Mouse (Mus musculus): ENCODE measurements around the gene Srp14. TPM values are rescaled to one million over a fixed set of nuclear protein-coding genes. Genes with fewer than 3 reads are reported as not detected.

Gene Srp14
- polyA plus RNA-seq, 1 experiment from 2014 or later = 229 TPM

- no peak overlapping the region for H3K4me3 ChIP-seq (replicated peaks; ENCODE audit: low read length)
- no peak for ATAC-seq (ENCODE audit: insufficient read depth, low FRiP score)
- H3K9ac ChIP-seq (ENCODE audit: low read length) = no peak overlapping the region
- no peak overlapping the region for H3K4me2 ChIP-seq (ENCODE audit: low read depth, low read length)
- H3K36me3 ChIP-seq (ENCODE audit: control insufficient read depth, insufficient read depth, low read length) = no peaks in the 10 kb centered on the region
- no peaks in the 10 kb centered on the region for H3K9me3 ChIP-seq (replicated peaks; ENCODE audit: control insufficient read depth, low read length)
- peaks cover 13% of the 10 kb centered on the region for H3K4me1 ChIP-seq (ENCODE audit: control insufficient read depth, insufficient read depth, low read length)
- no peaks in the 10 kb centered on the region for H3K27me3 ChIP-seq (ENCODE audit: control insufficient read depth, insufficient read depth, low read length)
- H3K27ac ChIP-seq (ENCODE audit: low read length) = no peak overlapping the region
- WGBS = 79% methylated on average over 4 of the region's 4 CpGs
These were observed 12.4 kb upstream of the Srp14 start for GRCm38 (mm10) chr2:118491741-118492395.

GRCm38 (mm10) chr2:118491281-118491731 is 11.8 kb upstream of the Srp14 start:
- no peaks in the 10 kb centered on the region for H3K9me3 ChIP-seq (replicated peaks; ENCODE audit: control insufficient read depth, low read length)
- 0 out of 2 replicates have a peak, but pooled peaks have one; percentile 18 for ATAC-seq (ENCODE audit: insufficient read depth, low FRiP score)
- peak overlapping the region; percentile 76; the same call in 1 of the 2 replicates for H3K27ac ChIP-seq (ENCODE audit: low read length)
- no peaks in the 10 kb centered on the region for H3K36me3 ChIP-seq (ENCODE audit: control insufficient read depth, insufficient read depth, low read length)
- H3K4me1 ChIP-seq (ENCODE audit: control insufficient read depth, insufficient read depth, low read length) = peaks cover 13% of the 10 kb centered on the region
- no peak overlapping the region for H3K9ac ChIP-seq (ENCODE audit: low read length)
- 29% methylated on average over 5 of the region's 5 CpGs for WGBS
- no peak overlapping the region for H3K4me2 ChIP-seq (ENCODE audit: low read depth, low read length)
- no peak overlapping the region for H3K4me3 ChIP-seq (replicated peaks; ENCODE audit: low read length)
- no peaks in the 10 kb centered on the region for H3K27me3 ChIP-seq (ENCODE audit: control insufficient read depth, insufficient read depth, low read length)

DNA sequence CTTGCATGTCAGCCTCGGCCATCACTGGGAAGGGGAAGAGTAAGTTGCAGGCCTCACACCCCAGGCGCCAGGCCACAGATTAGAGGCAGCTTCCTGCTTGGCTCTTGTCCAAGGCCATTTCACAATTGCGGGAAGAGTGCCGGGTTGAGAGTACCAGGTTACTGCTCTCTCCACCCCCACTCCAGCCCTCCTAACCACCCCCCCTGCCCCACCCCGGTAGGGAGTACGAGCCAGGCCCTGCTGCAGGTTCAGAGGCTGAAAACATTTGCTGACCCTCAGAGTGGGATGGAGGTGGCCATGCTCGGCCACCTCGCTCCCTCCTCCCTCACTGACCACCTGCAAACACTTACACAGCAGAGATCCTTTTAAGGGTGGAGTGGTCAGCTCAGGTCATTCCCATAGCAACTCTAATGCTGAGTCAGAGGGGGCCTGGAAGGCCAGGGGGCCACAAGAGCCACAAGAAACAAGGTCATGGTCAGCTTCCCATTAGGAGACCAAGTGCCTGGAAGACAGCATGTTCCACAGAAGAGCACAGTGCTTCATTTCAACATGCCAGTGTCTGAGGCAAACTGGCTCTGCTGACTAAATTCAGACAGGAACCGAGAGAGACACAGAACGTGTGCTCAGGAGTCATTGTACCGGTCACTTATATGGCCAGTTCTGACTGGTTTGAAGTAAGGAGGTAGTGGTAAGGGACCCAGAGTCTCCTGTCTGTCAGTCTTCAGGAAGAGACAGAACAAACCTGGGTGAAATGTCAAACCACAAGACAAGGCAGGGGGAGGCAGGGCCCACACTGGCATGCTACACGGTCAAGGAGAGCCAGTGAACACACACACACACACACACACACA is 11.0 kb upstream of the Srp14 start:
- Histone ChIP-seq H3K27ac (ENCODE audit: low read length) (peak overlapping the region; percentile 76), H3K4me3 (replicated peaks; ENCODE audit: low read length) (no peak overlapping the region), H3K36me3 (ENCODE audit: control insufficient read depth, insufficient read depth, low read length) (no peaks in the 10 kb centered on the region), H3K4me1 (ENCODE audit: control insufficient read depth, insufficient read depth, low read length) (peaks cover 13% of the 10 kb centered on the region), H3K9me3 (replicated peaks; ENCODE audit: control insufficient read depth, low read length) (no peaks in the 10 kb centered on the region), H3K9ac (ENCODE audit: low read length) (peak overlapping the region; percentile 44), H3K27me3 (ENCODE audit: control insufficient read depth, insufficient read depth, low read length) (no peaks in the 10 kb centered on the region), H3K4me2 (ENCODE audit: low read depth, low read length) (no peak overlapping the region)
- WGBS = 23% methylated on average over 12 of the region's 12 CpGs
- ATAC-seq (ENCODE audit: insufficient read depth, low FRiP score) = peak; percentile 71

DNA sequence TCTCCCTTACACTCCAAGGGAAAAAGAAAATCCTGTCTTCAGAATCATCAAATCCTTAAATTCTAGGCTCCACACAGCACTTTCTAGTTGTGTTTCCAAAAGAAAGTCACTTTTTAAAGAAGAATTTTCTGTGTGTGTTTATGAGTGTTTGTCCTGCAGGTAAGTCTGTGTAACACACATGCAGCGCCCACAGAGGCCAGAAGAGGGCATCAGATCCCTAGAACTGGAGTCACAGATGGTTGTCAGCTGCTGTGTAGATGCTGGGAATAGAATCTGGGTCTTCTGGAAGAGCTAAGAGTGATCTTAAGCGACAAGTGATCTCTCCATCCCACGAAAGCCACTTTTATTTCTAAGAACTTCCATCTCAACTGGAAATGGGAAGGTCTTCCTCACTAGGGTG is 8.3 kb upstream of the Srp14 start:
- whole genome bisulfite sequencing = 65% methylated on average over 3 of the region's 3 CpGs
- Histone ChIP-seq H3K27ac (ENCODE audit: low read length) (no peak overlapping the region), H3K9ac (ENCODE audit: low read length) (no peak overlapping the region), H3K4me2 (ENCODE audit: low read depth, low read length) (no peak overlapping the region), H3K4me3 (replicated peaks; ENCODE audit: low read length) (no peak overlapping the region), H3K4me1 (ENCODE audit: control insufficient read depth, insufficient read depth, low read length) (peaks cover 13% of the 10 kb centered on the region), H3K36me3 (ENCODE audit: control insufficient read depth, insufficient read depth, low read length) (no peaks in the 10 kb centered on the region), H3K27me3 (ENCODE audit: control insufficient read depth, insufficient read depth, low read length) (no peaks in the 10 kb centered on the region), H3K9me3 (replicated peaks; ENCODE audit: control insufficient read depth, low read length) (no peaks in the 10 kb centered on the region)
- no peak for ATAC-seq (ENCODE audit: insufficient read depth, low FRiP score)

- Histone ChIP-seq H3K27me3 (ENCODE audit: control insufficient read depth, insufficient read depth, low read length) (no peaks in the 10 kb centered on the region), H3K4me2 (ENCODE audit: low read depth, low read length) (no peak overlapping the region), H3K4me3 (replicated peaks; ENCODE audit: low read length) (no peak overlapping the region), H3K36me3 (ENCODE audit: control insufficient read depth, insufficient read depth, low read length) (no peaks in the 10 kb centered on the region), H3K9ac (ENCODE audit: low read length) (no peak overlapping the region), H3K4me1 (ENCODE audit: control insufficient read depth, insufficient read depth, low read length) (peaks cover 13% of the 10 kb centered on the region), H3K9me3 (replicated peaks; ENCODE audit: control insufficient read depth, low read length) (no peaks in the 10 kb centered on the region), H3K27ac (ENCODE audit: low read length) (no peak overlapping the region)
- ATAC-seq (ENCODE audit: insufficient read depth, low FRiP score) = peak; percentile 19; the same call in 1 of the 2 replicates
- WGBS = 18% methylated on average over 12 of the region's 12 CpGs
These were observed 7.4 kb upstream of the Srp14 start for GRCm38 (mm10) chr2:118486933-118487332.

DNA sequence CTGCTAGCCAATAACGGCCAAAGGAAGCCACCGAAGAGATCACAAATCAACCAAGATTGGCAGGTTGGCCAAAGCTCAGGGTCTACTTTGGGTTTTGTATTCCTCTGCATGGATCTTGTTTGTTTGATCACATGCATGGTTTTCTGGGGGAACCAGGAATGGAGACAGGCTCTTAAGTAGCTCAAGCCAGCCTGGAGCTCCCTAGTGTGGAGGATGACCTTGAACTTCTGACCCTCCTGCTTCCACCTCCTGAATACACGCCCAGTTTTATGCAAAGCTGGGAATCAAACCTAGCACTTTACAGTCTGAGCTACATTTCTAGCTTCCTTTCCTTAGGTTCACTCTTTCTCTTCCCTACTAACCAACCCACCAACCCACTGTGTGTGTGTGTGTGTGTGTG is 5.9 kb upstream of the Srp14 start:
- 71% methylated on average over 3 of the region's 3 CpGs for WGBS
- ATAC-seq (ENCODE audit: insufficient read depth, low FRiP score) = no peak
- H3K4me3 ChIP-seq (replicated peaks; ENCODE audit: low read length) = no peak overlapping the region

DNA sequence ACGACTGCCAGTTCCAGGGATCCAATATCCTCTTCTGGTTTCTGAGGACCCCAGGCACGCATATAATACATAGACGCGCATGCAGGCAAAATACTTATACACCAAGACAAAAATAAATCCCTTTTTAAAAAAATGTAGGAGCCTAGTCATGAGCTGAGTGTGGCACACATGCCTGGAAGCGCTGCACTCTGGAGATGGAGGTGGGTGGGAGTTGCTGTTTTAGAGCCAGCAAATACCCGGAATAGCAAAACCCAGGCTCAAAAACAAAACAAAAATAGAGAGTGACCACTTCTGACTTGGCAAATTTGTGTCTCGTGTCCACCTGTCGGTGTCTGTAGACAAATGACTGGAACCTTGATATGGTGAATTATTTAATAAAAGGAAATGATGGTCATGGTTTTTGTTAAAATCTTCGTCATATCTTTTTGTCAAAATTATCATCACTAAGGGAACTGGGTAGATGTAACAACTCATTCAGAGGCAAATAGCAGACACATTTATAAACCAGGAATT is 4.9 kb upstream of the Srp14 start:
- H3K36me3 ChIP-seq (ENCODE audit: control insufficient read depth, insufficient read depth, low read length) = no peaks in the 10 kb centered on the region
- H3K4me2 ChIP-seq (ENCODE audit: low read depth, low read length) = no peak overlapping the region
- no peak overlapping the region for H3K4me3 ChIP-seq (replicated peaks; ENCODE audit: low read length)
- no peak for ATAC-seq (ENCODE audit: insufficient read depth, low FRiP score)
- 85% methylated on average over 9 of the region's 9 CpGs for WGBS
- no peak overlapping the region for H3K9ac ChIP-seq (ENCODE audit: low read length)
- no peaks in the 10 kb centered on the region for H3K9me3 ChIP-seq (replicated peaks; ENCODE audit: control insufficient read depth, low read length)
- no peaks in the 10 kb centered on the region for H3K4me1 ChIP-seq (ENCODE audit: control insufficient read depth, insufficient read depth, low read length)
- H3K27ac ChIP-seq (ENCODE audit: low read length) = no peak overlapping the region
- H3K27me3 ChIP-seq (ENCODE audit: control insufficient read depth, insufficient read depth, low read length) = no peaks in the 10 kb centered on the region

More for the DNA sequence above, 5.9 kb upstream of the Srp14 start:
- no peaks in the 10 kb centered on the region for H3K9me3 ChIP-seq (replicated peaks; ENCODE audit: control insufficient read depth, low read length)
- no peak overlapping the region for H3K9ac ChIP-seq (ENCODE audit: low read length)
- no peak overlapping the region for H3K4me2 ChIP-seq (ENCODE audit: low read depth, low read length)
- H3K36me3 ChIP-seq (ENCODE audit: control insufficient read depth, insufficient read depth, low read length) = no peaks in the 10 kb centered on the region
- H3K27me3 ChIP-seq (ENCODE audit: control insufficient read depth, insufficient read depth, low read length) = no peaks in the 10 kb centered on the region
- no peak overlapping the region for H3K27ac ChIP-seq (ENCODE audit: low read length)
- peaks cover 6% of the 10 kb centered on the region for H3K4me1 ChIP-seq (ENCODE audit: control insufficient read depth, insufficient read depth, low read length)

- Histone ChIP-seq H3K27ac (ENCODE audit: low read length) (no peak overlapping the region), H3K27me3 (ENCODE audit: control insufficient read depth, insufficient read depth, low read length) (no peaks in the 10 kb centered on the region), H3K36me3 (ENCODE audit: control insufficient read depth, insufficient read depth, low read length) (no peaks in the 10 kb centered on the region), H3K9me3 (replicated peaks; ENCODE audit: control insufficient read depth, low read length) (no peaks in the 10 kb centered on the region), H3K4me2 (ENCODE audit: low read depth, low read length) (no peak overlapping the region), H3K9ac (ENCODE audit: low read length) (no peak overlapping the region), H3K4me3 (replicated peaks; ENCODE audit: low read length) (no peak overlapping the region), H3K4me1 (ENCODE audit: control insufficient read depth, insufficient read depth, low read length) (peaks cover 8% of the 10 kb centered on the region)
- no peak for ATAC-seq (ENCODE audit: insufficient read depth, low FRiP score)
- WGBS = 80% methylated on average over 5 of the region's 5 CpGs
These were observed 3.5 kb upstream of the Srp14 start for GRCm38 (mm10) chr2:118483032-118483431.

GRCm38 (mm10) chr2:118480886-118481285 is 1.4 kb upstream of the Srp14 start:
- Histone ChIP-seq H3K27me3 (ENCODE audit: control insufficient read depth, insufficient read depth, low read length) (no peaks in the 10 kb centered on the region), H3K9me3 (replicated peaks; ENCODE audit: control insufficient read depth, low read length) (no peaks in the 10 kb centered on the region), H3K9ac (ENCODE audit: low read length) (no peak overlapping the region), H3K4me1 (ENCODE audit: control insufficient read depth, insufficient read depth, low read length) (peaks cover 8% of the 10 kb centered on the region), H3K36me3 (ENCODE audit: control insufficient read depth, insufficient read depth, low read length) (0 out of 2 replicates have a peak, but pooled peaks cover 4% of the 10 kb centered on the region), H3K27ac (ENCODE audit: low read length) (no peak overlapping the region), H3K4me3 (replicated peaks; ENCODE audit: low read length) (no peak overlapping the region), H3K4me2 (ENCODE audit: low read depth, low read length) (no peak overlapping the region)
- no peak for ATAC-seq (ENCODE audit: insufficient read depth, low FRiP score)
- WGBS = 91% methylated on average over 7 of the region's 7 CpGs
